Mouse (Mus musculus) liver, adult 2 months (tissue): ENCODE results near the gene Mybphl.

ENCODE experiments used
- CTCF ChIP-seq: fragments of 200-500 bp; IDR thresholded peaks from 2 replicates; pipeline ENCODE4 v1.5.1; 2011; ENCODE audit warnings: low read depth, low read length, control low read depth
- POLR2A ChIP-seq: fragments of 200-500 bp; IDR thresholded peaks from 2 replicates; pipeline ENCODE4 v1.6.1; 2011; ENCODE audit warnings: low read length, control low read depth; ENCODE audit not compliant: insufficient read depth; ENCODE audit errors: extremely low read depth

DNA sequence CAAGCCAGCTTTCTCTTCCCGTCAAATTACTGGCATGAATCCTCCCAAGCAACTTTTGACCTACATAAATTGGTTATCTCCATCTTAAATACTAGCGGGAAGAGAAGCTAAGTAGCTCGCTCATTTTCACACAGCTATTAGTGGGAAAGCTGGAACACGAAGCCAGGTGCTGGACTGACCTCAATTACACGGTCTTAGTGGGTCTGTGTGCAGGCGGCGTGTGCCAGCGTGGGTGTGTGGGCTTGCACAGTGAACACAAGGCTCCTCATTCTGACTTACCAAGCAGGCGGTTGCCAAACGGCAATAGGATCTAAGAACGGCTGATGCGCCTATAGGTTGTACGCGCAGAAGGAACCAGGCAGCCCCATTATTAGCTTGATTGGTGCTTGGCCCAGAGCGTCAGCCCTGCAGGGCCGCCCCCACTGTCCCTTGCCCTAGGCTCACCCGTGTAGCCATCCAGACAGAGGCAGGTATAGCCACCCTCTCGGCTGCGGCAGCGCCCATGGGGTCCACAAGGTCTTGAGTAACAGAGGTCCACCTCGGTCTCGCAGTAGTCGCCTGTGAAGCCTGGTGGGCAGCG, 41.7 kb downstream of the Mybphl start:
- no peak for TF ChIP-seq CTCF
- TF ChIP-seq POLR2A = no peak
